In genomic region chr3:98880216-98880615, GRCm38 (mm10) we compare ENCODE assay signal across 40 mouse cellular contexts. TPM values are rescaled to one million over a fixed set of nuclear protein-coding genes. Genes with fewer than 3 reads are reported as not detected.
"Had no signal": no experiment of that assay in that cellular context is flagged by ENCODE, and none has a peak within 500 bp of the region (broad histone marks: within the 10 kb centered on the region; RNA-seq: fewer than 3 reads in every experiment).

No protein-coding gene starts in this region.

- H3K4me3 ChIP-seq: heart, adult 2 months; heart, embryonic 13.5 days; heart, embryonic 15.5 days; intestine, embryonic 15.5 days; kidney, embryonic 15.5 days; limb, embryonic 13.5 days; limb, embryonic 15.5 days; liver, embryonic 12.5 days had no signal

- H3K9me3 ChIP-seq: heart, embryonic 13.5 days; heart, embryonic 15.5 days; intestine, embryonic 15.5 days; kidney, embryonic 15.5 days; limb, embryonic 13.5 days; limb, embryonic 15.5 days; liver, embryonic 12.5 days had no signal

- H3K27ac ChIP-seq: heart, adult 2 months; heart, embryonic 13.5 days; heart, embryonic 15.5 days; hindbrain, embryonic 14.5 days; intestine, embryonic 15.5 days; kidney, embryonic 15.5 days; kidney, postnatal 0 days; limb, embryonic 13.5 days; limb, embryonic 15.5 days; liver, embryonic 12.5 days had no signal

- H3K9ac ChIP-seq: heart, embryonic 13.5 days; heart, embryonic 15.5 days; hindbrain, embryonic 14.5 days; intestine, embryonic 15.5 days; kidney, embryonic 15.5 days; limb, embryonic 13.5 days; limb, embryonic 15.5 days; liver, embryonic 12.5 days had no signal

- H3K4me1 ChIP-seq: heart, embryonic 13.5 days; heart, embryonic 15.5 days; intestine, embryonic 15.5 days; kidney, embryonic 15.5 days; limb, embryonic 13.5 days; limb, embryonic 15.5 days; liver, embryonic 12.5 days had no signal

- H3K36me3 ChIP-seq: heart, embryonic 13.5 days; heart, embryonic 15.5 days; intestine, embryonic 15.5 days; kidney, embryonic 15.5 days; limb, embryonic 13.5 days; limb, embryonic 15.5 days; liver, embryonic 12.5 days had no signal

- H3K27me3 ChIP-seq: heart, embryonic 13.5 days; heart, embryonic 15.5 days; intestine, embryonic 15.5 days; kidney, embryonic 15.5 days; limb, embryonic 13.5 days; limb, embryonic 15.5 days; liver, embryonic 12.5 days had no signal

- DNase-seq: gastrocnemius, postnatal 14 days; gastrocnemius, postnatal 36 days; heart, adult 11 months; heart, adult 2 months; heart, postnatal 14 days; heart, postnatal 36 days; kidney, adult 18-20 months; kidney, adult 8-10 months; kidney, postnatal 14 days; kidney, postnatal 36 days; layer of hippocampus, adult 9-11 months; layer of hippocampus, postnatal 36 days; left cerebral cortex, postnatal 4 days had no signal

- ATAC-seq: hindbrain, embryonic 16.5 days; inflammation-experienced regulatory T-cells, adult 6 months; intestine, embryonic 15.5 days; intestine, postnatal 0 days; liver, embryonic 12.5 days had no signal

- H3K4me2 ChIP-seq: heart, embryonic 11.5 days; heart, embryonic 13.5 days; heart, embryonic 15.5 days; hindbrain, embryonic 14.5 days; intestine, embryonic 15.5 days; kidney, embryonic 15.5 days; limb, embryonic 13.5 days; limb, embryonic 15.5 days; liver, embryonic 12.5 days had no signal

RNA-seq across cellular contexts. Expression of gene Hao2, which starts 12.8 kb away (rescaled TPM):
- total RNA-seq: gastrocnemius, adult 8-10 months; gastrocnemius, postnatal 14 days; gastrocnemius, postnatal 36 days; heart, adult 2 months; heart, postnatal 14 days; heart, postnatal 36 days; hematopoietic stem cell, adult 5-6 weeks; layer of hippocampus, adult 18-20 months; layer of hippocampus, adult 8-10 months; layer of hippocampus, postnatal 14 days; layer of hippocampus, postnatal 36 days; left cerebral cortex, adult 18-20 months; left cerebral cortex, adult 8-10 months; left cerebral cortex, postnatal 10 days; left cerebral cortex, postnatal 25 days; left cerebral cortex, postnatal 4 days had no signal
- polyA plus RNA-seq: heart, adult 2 months; heart, embryonic 15.5 days; heart, postnatal 0 days; hindbrain, embryonic 11.5 days; hindbrain, embryonic 14.5 days; hindbrain, embryonic 16.5 days; inflammation-experienced regulatory T-cells, adult 6 months; limb, embryonic 11.5 days; limb, embryonic 15.5 days had no signal

RNA-seq across cellular contexts. Expression of gene Hsd3b1, which starts 20.6 kb away (rescaled TPM):
- total RNA-seq: gastrocnemius, postnatal 14 days; gastrocnemius, postnatal 36 days; heart, adult 2 months; heart, postnatal 14 days; heart, postnatal 36 days; hematopoietic stem cell, adult 5-6 weeks; layer of hippocampus, adult 18-20 months; layer of hippocampus, postnatal 14 days; layer of hippocampus, postnatal 36 days; left cerebral cortex, adult 18-20 months; left cerebral cortex, postnatal 10 days; left cerebral cortex, postnatal 25 days; left cerebral cortex, postnatal 4 days had no signal
- polyA plus RNA-seq: gonadal fat pad, adult 2 months; heart, postnatal 0 days; hindbrain, embryonic 14.5 days; hindbrain, embryonic 16.5 days; inflammation-experienced regulatory T-cells, adult 6 months; large intestine, adult 2 months; limb, embryonic 13.5 days; limb, embryonic 15.5 days had no signal
